In the genomic region with DNA sequence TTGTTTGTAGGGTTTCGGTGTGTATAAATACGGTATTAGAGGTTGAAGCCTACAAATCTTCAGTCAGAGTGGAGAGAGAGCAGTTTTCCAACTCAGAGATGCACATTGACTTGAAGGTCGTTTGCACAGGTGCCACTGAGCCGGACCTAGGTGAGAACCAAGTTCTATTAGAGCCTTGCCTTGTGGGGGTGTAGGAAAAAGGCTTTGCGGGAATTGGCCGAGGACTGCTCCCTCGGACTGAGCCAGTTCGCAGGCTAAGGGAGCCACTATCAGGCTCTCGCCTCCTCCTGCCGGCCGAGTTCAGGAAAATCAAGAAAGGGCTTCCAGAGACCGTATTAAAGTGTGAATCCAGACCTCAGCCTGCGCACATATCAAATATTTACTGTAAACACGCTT, we compare ENCODE assay signal across 8 mouse cellular contexts. TPM values are rescaled to one million over a fixed set of nuclear protein-coding genes. Genes with fewer than 3 reads are reported as not detected.
DNase-seq lines count a peak whose midpoint lies in the region; ATAC-seq and TF ChIP-seq lines count a peak whose summit lies in the region.

No protein-coding gene starts in this region.

- H3K4me2 ChIP-seq in heart, embryonic 15.5 days = peak overlapping the region; percentile 77

- 1% methylated on average over 14 of the region's 14 CpGs for WGBS in heart, embryonic 15.5 days
- WGBS in kidney, adult 2 months = 2% methylated on average over 14 of the region's 14 CpGs
- WGBS in thymus, adult 2 months = 5% methylated on average over 14 of the region's 14 CpGs

- 0 out of 2 replicates have a peak, but pooled peaks have one; percentile 45 for ATAC-seq in heart, embryonic 15.5 days (replicated peaks; ENCODE audit: insufficient number of reproducible peaks, insufficient read depth, low FRiP score, low read depth)
- ATAC-seq in megakaryocyte-erythroid progenitor cell, adult 5-6 weeks (replicated peaks; ENCODE audit: low FRiP score, low TSS enrichment, poor library complexity, severe bottlenecking) = peak; percentile 56; the same call in 1 of the 2 replicates

- peak overlapping the region; percentile 44 for H3K4me3 ChIP-seq in heart, embryonic 15.5 days
- H3K4me3 ChIP-seq in kidney, adult 2 months (ENCODE audit: insufficient read depth, low read depth, low read length) = no peak overlapping the region
- no peak overlapping the region for H3K4me3 ChIP-seq in thymus, adult 2 months (ENCODE audit: control insufficient read depth, insufficient read depth, low read length)

- peak; percentile 55; the same call in 1 of the 2 replicates for TF ChIP-seq CTCF in brain, embryonic 14.5 days (IDR thresholded peaks at IDR 0.05; ENCODE audit: borderline replicate concordance, extremely low read depth, insufficient read depth, insufficient read length)
- TF ChIP-seq CTCF in kidney, adult 2 months (conservative IDR thresholded peaks at IDR 0.05; ENCODE audit: insufficient read depth, insufficient read length, low read depth, low read length) = peak; percentile 23; the same call in 1 of the 2 replicates
- TF ChIP-seq CTCF in thymus, adult 2 months (IDR thresholded peaks at IDR 0.05; ENCODE audit: borderline replicate concordance, control insufficient read depth, extremely low read depth, insufficient read depth, low read length, poor library complexity) = no peak

- H3K27me3 ChIP-seq in heart, embryonic 15.5 days = peaks cover 99% of the 10 kb centered on the region
- peaks cover 2% of the 10 kb centered on the region; the same call in 1 of the 2 replicates for H3K27me3 ChIP-seq in kidney, adult 2 months (replicated peaks; ENCODE audit: control insufficient read depth, insufficient read depth, low read length)
- peaks cover 25% of the 10 kb centered on the region for H3K27me3 ChIP-seq in thymus, adult 2 months (ENCODE audit: control insufficient read depth, insufficient read depth, low read length)

- DNase-seq in heart, adult 11 months = no peak
- DNase-seq in brain, embryonic 14.5 days (ENCODE audit: low read depth) = peak; percentile 71
- peak; percentile 24 for DNase-seq in kidney, adult 2 months
- DNase-seq in thymus, postnatal 10 days (ENCODE audit: low spot score in 2 of 2) = no peak
- no peak for DNase-seq in thymus, adult 2 months
- DNase-seq in thymus, postnatal 36 days = no peak

- H3K27ac ChIP-seq in heart, embryonic 15.5 days = no peak overlapping the region
- no peak overlapping the region for H3K27ac ChIP-seq in kidney, adult 2 months (ENCODE audit: insufficient read depth, low read depth, low read length)
- H3K27ac ChIP-seq in thymus, adult 2 months (ENCODE audit: control insufficient read depth, insufficient read depth, low read length) = no peak overlapping the region

- H3K9ac ChIP-seq in heart, embryonic 15.5 days = no peak overlapping the region

- no peak for TF ChIP-seq POLR2A in brain, embryonic 14.5 days (IDR thresholded peaks at IDR 0.05; ENCODE audit: borderline replicate concordance, extremely low read depth, insufficient read depth, insufficient read length, poor library complexity, severe bottlenecking)
- no peak for TF ChIP-seq POLR2A in kidney, adult 2 months (IDR thresholded peaks at IDR 0.05; ENCODE audit: low read depth, low read length)
- TF ChIP-seq POLR2A in thymus, adult 2 months (IDR thresholded peaks at IDR 0.05; ENCODE audit: control insufficient read depth, extremely low read depth, insufficient read depth, low read length, poor library complexity) = no peak

- H3K9me3 ChIP-seq in heart, embryonic 15.5 days (replicated peaks) = no peaks in the 10 kb centered on the region

- peaks cover 24% of the 10 kb centered on the region for H3K4me1 ChIP-seq in heart, embryonic 15.5 days (replicated peaks)
- H3K4me1 ChIP-seq in kidney, adult 2 months (ENCODE audit: control insufficient read depth, insufficient read depth, low read length) = no peaks in the 10 kb centered on the region
- H3K4me1 ChIP-seq in thymus, adult 2 months (replicated peaks; ENCODE audit: control insufficient read depth, insufficient read depth, low read length) = no peaks in the 10 kb centered on the region

- H3K36me3 ChIP-seq in heart, embryonic 15.5 days = no peaks in the 10 kb centered on the region
- H3K36me3 ChIP-seq in kidney, adult 2 months (ENCODE audit: control insufficient read depth, insufficient read depth, low read length) = no peaks in the 10 kb centered on the region
- H3K36me3 ChIP-seq in thymus, adult 2 months (ENCODE audit: control insufficient read depth, insufficient read depth, low read length) = no peaks in the 10 kb centered on the region

RNA-seq across cellular contexts. Expression of gene Mnx1, which starts 0.9 kb away (rescaled TPM):
- polyA plus RNA-seq in heart, embryonic 15.5 days (2015; fragmentation: Nextera tagmentation; extraction: Ambion mirVana) = not detected in 2 replicates
- polyA plus RNA-seq in brain, embryonic 14.5 days (2012; rRNA removed) = 0.04 and 0.14 TPM in 2 replicates
- polyA plus RNA-seq in kidney, adult 2 months (2012; rRNA removed) = not detected in 2 replicates
- total RNA-seq in megakaryocyte-erythroid progenitor cell, adult 5-6 weeks (2014; fragmentation: Nextera tagmentation) = not detected in 2 replicates
- total RNA-seq in megakaryocyte-erythroid progenitor cell, adult 5-6 weeks (2017) = not detected in 2 replicates
- polyA plus RNA-seq in thymus, adult 2 months (2012; rRNA removed) = 0.08 TPM in 1 of 2 replicates, not detected in the other

RNA-seq across cellular contexts. Expression of gene Nom1, which starts 44.7 kb away (rescaled TPM):
- 14.6 and 16.9 TPM in 2 replicates for polyA plus RNA-seq in heart, embryonic 15.5 days (2015; fragmentation: Nextera tagmentation; extraction: Ambion mirVana)
- 13.6 and 14.4 TPM in 2 replicates for polyA plus RNA-seq in brain, embryonic 14.5 days (2012; rRNA removed)
- 4.8 and 6.8 TPM in 2 replicates for polyA plus RNA-seq in kidney, adult 2 months (2012; rRNA removed)
- 17.5 and 19.8 TPM in 2 replicates for total RNA-seq in megakaryocyte-erythroid progenitor cell, adult 5-6 weeks (2014; fragmentation: Nextera tagmentation)
- 23.2 and 38.0 TPM in 2 replicates for total RNA-seq in megakaryocyte-erythroid progenitor cell, adult 5-6 weeks (2017)
- 7.5 and 7.8 TPM in 2 replicates for polyA plus RNA-seq in thymus, adult 2 months (2012; rRNA removed)

Comparison
In these comparisons a context has a peak if more than half of its experiments do, and no peak if none do; other contexts are left out.
1. DNase-seq: peak in brain, embryonic 14.5 days (single experiment) and kidney, adult 2 months (single experiment); none in heart, adult 11 months (single experiment), thymus, postnatal 10 days (0 of 2), thymus, adult 2 months (single experiment) and thymus, postnatal 36 days (0 of 2).